Mouse (Mus musculus): Measurements from ENCODE around the gene Jph2.

DNA sequence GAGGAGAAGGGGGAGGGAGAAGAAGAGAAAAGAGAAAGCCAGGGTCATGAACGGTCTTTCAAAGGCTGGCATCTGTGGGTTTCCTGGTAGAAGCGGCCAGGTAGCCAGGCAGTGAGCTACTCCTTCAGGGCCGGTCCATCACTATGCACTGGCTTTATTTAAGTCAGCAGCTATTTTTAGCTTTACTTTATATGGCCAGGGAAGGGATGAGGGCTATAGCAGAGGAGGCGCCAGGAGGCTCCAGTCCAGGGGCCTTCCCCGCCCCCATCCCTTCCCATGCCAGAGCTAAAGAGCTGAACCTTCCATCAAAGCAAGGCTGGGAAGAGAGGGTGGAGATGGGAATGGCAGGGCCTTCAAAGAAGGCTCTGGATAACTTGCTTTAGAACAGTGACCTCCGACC is 5.4 kb downstream of the Jph2 start:
- TF ChIP-seq POLR2A (IDR thresholded peaks at IDR 0.05; ENCODE audit: borderline replicate concordance, low read depth, low read length) (no peak), CTCF (IDR thresholded peaks at IDR 0.05; ENCODE audit: low read depth, low read length) (no peak)
